Mouse (Mus musculus) hindbrain, embryonic 11.5 days (tissue): ENCODE results near the gene Tdrkh. TPM values are rescaled to one million over a fixed set of nuclear protein-coding genes. Genes with fewer than 3 reads are reported as not detected.
A peak's percentile ranks its signal among the peaks of the same experiment; 100 is the strongest.

Source experiments
- ATAC-seq: fragments of 200-750 bp; cut with Nextera tagmentation; 2 replicates; pipeline ENCODE4 v1.8.0; 2017; ENCODE audit warnings: mild to moderate bottlenecking, moderate TSS enrichment, moderate library complexity; ENCODE audit not compliant: low FRiP score
- DNase-seq: peaks from one replicate; pipeline ENCODE4 v3.0.0-alpha.2; 2015; ENCODE audit warnings: low spot score
- H3K27ac ChIP-seq: fragments of 300-500 bp; sonication (generic); 2 replicates; pipeline ENCODE4 v1.5.1; 2014; ENCODE audit warnings: mild to moderate bottlenecking, low read depth, low read length
- H3K27me3 ChIP-seq: fragments of 300-500 bp; sonication (generic); 2 replicates; pipeline ENCODE4 v1.6.1; 2014; ENCODE audit warnings: mild to moderate bottlenecking, low read length, moderate library complexity, mixed read lengths; ENCODE audit not compliant: control insufficient read depth, insufficient read depth
- H3K36me3 ChIP-seq: fragments of 300-500 bp; sonication (generic); 2 replicates; pipeline ENCODE4 v1.6.1; 2014; ENCODE audit warnings: mild to moderate bottlenecking, low read length, moderate library complexity, mixed read lengths; ENCODE audit not compliant: control insufficient read depth, insufficient read depth
- H3K4me1 ChIP-seq: fragments of 300-500 bp; sonication (generic); replicated peaks from 2 replicates; pipeline ENCODE4 v1.6.1; 2014; ENCODE audit warnings: low read length, mixed read lengths; ENCODE audit not compliant: control insufficient read depth, insufficient read depth
- H3K4me2 ChIP-seq: fragments of 300-500 bp; sonication (generic); replicated peaks from 2 replicates; pipeline ENCODE4 v1.6.1; 2014; ENCODE audit warnings: mild to moderate bottlenecking, low read depth, low read length
- H3K4me3 ChIP-seq: fragments of 300-500 bp; sonication (generic); 2 replicates; pipeline ENCODE4 v1.5.1; 2014; ENCODE audit warnings: low read depth, low read length
- H3K9ac ChIP-seq: fragments of 300-500 bp; sonication (generic); 2 replicates; pipeline ENCODE4 v1.6.1; 2014; ENCODE audit warnings: low read depth, low read length
- H3K9me3 ChIP-seq: fragments of 300-500 bp; sonication (generic); 2 replicates; pipeline ENCODE4 v1.6.1; 2016; ENCODE audit warnings: low read length; ENCODE audit not compliant: control insufficient read depth
- WGBS: fragments of 180-500 bp; shearing (Covaris S2); extraction: QIAGEN DNeasy Blood & Tissue Kit; methylation state at CpG from one replicate; pipeline ENCODE4 v1.1.7; 2014; 5-methylcytosine and 5-hydroxymethylcytosine counted together
- polyA plus RNA-seq: library from polyadenylated mRNA; unstranded; fragments of >200 nt; fragmentation: Nextera tagmentation; extraction: Ambion mirVana; gene quantifications from 2 replicates; pipeline ENCODE4 v1.2.1, GENCODE M21; 2014

Gene Tdrkh
- polyA plus RNA-seq, 1 experiment from 2014 or later: 58.7 TPM

DNA sequence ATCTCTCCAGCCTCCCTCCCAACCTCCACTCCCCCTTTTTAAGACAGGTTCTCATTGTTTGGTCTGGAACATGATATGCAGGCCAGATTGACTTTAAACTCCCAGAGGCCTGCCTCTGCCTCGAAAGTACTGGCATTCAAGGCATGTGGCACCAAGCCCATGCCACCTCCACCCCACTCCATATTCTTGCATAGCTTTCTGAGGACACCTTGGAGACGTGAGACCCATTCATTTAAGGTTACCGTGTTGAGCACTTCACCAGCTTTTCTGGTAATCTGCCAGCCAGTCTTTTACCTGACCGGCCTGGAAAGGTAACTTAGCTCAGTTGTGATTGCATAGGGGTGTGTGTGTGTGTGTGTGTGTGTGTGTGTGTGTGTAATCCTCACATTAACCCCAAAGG, 7.5 kb upstream of the Tdrkh start:
- H3K4me1 ChIP-seq: peaks cover 2% of the 10 kb centered on the region; the same call in 1 of the 2 replicates
- no peak overlapping the region for H3K27ac ChIP-seq
- ATAC-seq: no peak
- 76% methylated on average over 4 of the region's 4 CpGs for WGBS
- H3K4me3 ChIP-seq: no peak overlapping the region
- no peak overlapping the region for H3K4me2 ChIP-seq
- DNase-seq: no peak
- no peaks in the 10 kb centered on the region; the same call in 1 of the 2 replicates for H3K27me3 ChIP-seq
- no peaks in the 10 kb centered on the region for H3K36me3 ChIP-seq
- H3K9me3 ChIP-seq: no peaks in the 10 kb centered on the region
- no peak overlapping the region for H3K9ac ChIP-seq

DNA sequence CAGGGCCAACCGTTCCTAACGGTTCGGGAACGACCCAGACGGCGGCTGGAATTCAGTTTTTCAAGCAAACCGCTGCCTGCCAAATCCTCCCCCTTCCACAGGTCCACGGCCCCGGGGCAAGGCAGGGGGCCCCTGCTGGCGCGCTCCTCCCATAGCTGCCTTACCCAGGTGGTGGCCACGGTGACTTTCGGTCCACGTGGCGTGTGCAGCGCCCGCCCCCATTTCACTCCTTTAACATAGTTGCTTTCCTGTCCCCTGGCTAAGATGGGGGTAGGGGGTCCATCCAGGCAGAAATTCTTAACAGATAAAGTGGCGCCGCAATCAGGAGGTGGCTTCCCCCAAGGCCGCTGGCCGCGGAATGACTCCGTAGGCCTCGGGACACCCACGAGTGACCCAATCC, 543 bp upstream of the Tdrkh start:
- peak overlapping the region; percentile 90 for H3K4me2 ChIP-seq
- H3K4me1 ChIP-seq: 0 out of 2 replicates have a peak, but pooled peaks cover 3% of the 10 kb centered on the region
- peak overlapping the region; percentile 49 for H3K4me3 ChIP-seq
- no peaks in the 10 kb centered on the region for H3K27me3 ChIP-seq
- 8% methylated on average over 22 of the region's 25 CpGs for WGBS
- H3K36me3 ChIP-seq: no peaks in the 10 kb centered on the region
- no peak for DNase-seq
- ATAC-seq: peak; percentile 68
- H3K9ac ChIP-seq: peak overlapping the region; percentile 62
- no peaks in the 10 kb centered on the region for H3K9me3 ChIP-seq
- peak overlapping the region; percentile 52; the same call in 1 of the 2 replicates for H3K27ac ChIP-seq

DNA sequence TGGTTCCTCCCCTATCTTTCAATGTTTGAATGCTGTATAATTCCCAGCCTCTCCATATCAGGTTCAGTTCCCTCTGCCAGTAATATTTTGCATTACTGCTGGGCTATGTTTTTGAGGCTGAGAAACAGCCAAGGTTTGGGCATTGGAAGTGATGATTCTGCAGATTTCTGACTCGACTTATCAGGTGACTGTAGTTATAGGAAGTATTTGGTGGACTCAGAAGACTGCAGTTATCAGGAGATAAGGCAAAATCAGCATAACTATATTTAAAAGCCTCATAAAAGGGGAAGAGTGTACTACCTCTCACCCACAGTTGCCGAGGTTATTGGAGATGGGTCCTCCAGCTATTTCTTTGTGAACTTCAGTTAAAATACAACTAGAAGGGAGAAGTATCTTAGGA, 17.9 kb downstream of the Tdrkh start:
- DNase-seq (no peak), ATAC-seq (no peak)
- Histone ChIP-seq H3K4me1 (no peaks in the 10 kb centered on the region), H3K4me2 (no peak overlapping the region), H3K27me3 (no peaks in the 10 kb centered on the region), H3K9me3 (no peaks in the 10 kb centered on the region), H3K27ac (no peak overlapping the region), H3K4me3 (no peak overlapping the region), H3K9ac (no peak overlapping the region), H3K36me3 (no peaks in the 10 kb centered on the region)
- 79% methylated on average over 2 of the region's 2 CpGs for WGBS

DNA sequence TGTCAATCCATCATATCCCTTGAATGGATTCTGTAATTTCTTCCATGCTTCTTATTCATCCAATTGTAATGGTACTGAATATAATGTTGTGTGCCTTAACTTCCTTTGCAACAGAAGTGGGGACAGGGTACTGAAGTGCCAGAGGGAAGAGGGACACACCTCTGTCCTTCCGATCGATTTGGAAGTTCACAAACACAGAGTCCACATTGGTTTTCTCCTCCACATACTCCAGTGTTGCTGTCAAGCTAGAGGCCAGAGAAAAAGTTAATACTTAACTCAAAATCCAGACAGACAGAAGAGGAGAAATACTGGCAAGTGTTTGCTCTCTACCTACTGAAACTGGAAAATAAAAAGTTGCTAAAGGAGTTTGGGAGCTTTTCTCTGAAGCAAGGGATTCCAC, 21.2 kb downstream of the Tdrkh start:
- H3K27ac ChIP-seq: no peak overlapping the region
- no peaks in the 10 kb centered on the region for H3K4me1 ChIP-seq
- 91% methylated on average over 2 of the region's 2 CpGs for WGBS
- DNase-seq (no peak), ATAC-seq (no peak)
- no peak overlapping the region for H3K4me3 ChIP-seq
- H3K4me2 ChIP-seq: no peak overlapping the region
- no peak overlapping the region for H3K9ac ChIP-seq
- H3K27me3 ChIP-seq: no peaks in the 10 kb centered on the region
- H3K36me3 ChIP-seq: no peaks in the 10 kb centered on the region
- no peaks in the 10 kb centered on the region for H3K9me3 ChIP-seq

DNA sequence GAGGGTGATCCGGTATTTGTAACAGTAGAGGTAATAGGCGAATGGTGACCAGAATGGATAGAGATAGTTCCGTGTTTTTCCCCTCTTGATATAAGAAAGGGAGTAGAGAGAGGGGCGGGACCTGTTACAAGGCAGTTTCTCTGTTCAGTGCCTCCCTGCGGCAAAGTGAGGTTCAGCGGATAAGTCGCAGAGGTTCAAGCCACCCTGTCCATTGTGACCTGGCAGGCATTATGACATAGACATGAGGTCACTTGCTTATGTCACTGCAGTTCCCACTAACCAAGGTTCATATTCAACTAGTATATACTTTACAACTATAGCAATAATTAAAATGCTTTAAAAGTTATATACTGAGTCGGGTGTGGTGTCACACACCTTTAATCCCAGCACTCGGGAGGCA, 23.3 kb downstream of the Tdrkh start:
- Histone ChIP-seq H3K4me1 (no peaks in the 10 kb centered on the region), H3K9me3 (no peaks in the 10 kb centered on the region), H3K27ac (no peak overlapping the region), H3K27me3 (no peaks in the 10 kb centered on the region), H3K4me3 (no peak overlapping the region), H3K4me2 (no peak overlapping the region), H3K9ac (no peak overlapping the region), H3K36me3 (no peaks in the 10 kb centered on the region)
- DNase-seq (no peak), ATAC-seq (no peak)
- WGBS: 87% methylated on average over 9 of the region's 9 CpGs

DNA sequence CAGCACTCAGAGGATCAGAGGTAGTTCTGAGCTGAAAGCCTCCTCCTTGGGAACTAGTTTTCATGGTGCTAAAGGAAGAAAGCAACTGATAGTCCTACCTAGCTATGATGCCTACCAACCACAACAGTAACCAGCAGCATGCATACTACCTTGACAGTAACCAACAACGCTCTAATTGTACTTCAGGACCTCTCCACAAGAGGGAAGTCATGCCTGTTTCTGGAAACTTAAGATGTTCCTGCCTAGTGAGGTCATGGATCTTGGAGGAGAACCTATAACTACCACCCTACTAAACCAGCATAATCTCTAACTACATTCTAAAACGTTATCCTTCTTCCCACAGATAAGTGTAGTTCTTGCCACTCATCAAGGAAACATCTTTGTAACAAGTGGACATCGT, 28.1 kb downstream of the Tdrkh start:
- 44% methylated on average over 3 of the region's 3 CpGs for WGBS
- H3K27me3 ChIP-seq: no peaks in the 10 kb centered on the region
- no peaks in the 10 kb centered on the region for H3K9me3 ChIP-seq
- peaks cover 2% of the 10 kb centered on the region; the same call in 1 of the 2 replicates for H3K4me1 ChIP-seq
- H3K4me2 ChIP-seq: no peak overlapping the region
- H3K9ac ChIP-seq: no peak overlapping the region
- H3K27ac ChIP-seq: no peak overlapping the region
- DNase-seq (no peak), ATAC-seq (no peak)
- H3K36me3 ChIP-seq: no peaks in the 10 kb centered on the region
- H3K4me3 ChIP-seq: no peak overlapping the region

DNA sequence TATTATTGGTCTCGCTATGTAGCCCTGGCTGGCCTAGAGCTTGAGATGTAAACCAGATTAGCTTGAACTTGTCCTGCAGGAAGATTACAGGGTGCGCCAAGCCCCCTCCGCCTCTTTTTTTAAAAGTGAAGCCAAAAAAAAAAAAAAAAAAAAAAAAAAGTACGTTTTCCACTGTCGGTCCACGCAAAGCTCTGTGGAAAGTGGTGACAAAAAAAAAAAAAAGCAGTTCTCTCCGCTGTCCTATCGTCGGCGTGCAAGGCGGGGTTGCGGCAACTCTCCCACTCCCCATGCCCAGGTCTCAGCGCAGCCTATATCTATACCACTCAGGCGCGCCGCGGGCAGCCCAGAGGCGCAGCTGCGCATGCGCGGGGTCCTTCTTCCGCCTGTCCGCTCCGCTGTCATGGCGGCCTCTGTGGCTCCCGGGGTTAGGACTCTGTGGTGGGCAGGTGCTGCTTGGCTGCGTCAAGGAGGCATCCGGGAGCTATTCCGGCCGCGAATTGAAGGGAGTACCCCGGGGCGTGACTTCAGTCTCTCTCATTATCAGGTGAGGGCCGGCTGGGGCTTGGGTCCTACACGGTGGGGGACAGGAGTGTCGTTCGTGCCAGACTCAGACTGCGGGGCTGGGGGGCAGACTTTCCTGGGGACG, 30.0 kb downstream of the Tdrkh start, which contains the start of gene Mrpl9:
TSS of gene Mrpl9 (plus strand) at position 368 of the 646 bp plus-strand sequence.
- peak within 1 kb of the TSS; percentile 74 for H3K4me3 ChIP-seq
- H3K9ac ChIP-seq: peak within 1 kb of the TSS; percentile 86
- 1% methylated on average over 39 of the region's 39 CpGs for WGBS
- H3K27ac ChIP-seq: peak within 1 kb of the TSS; percentile 55; the same call in 1 of the 2 replicates
- H3K36me3 ChIP-seq: peaks cover 7% of the 10 kb centered on the region
- no peaks in the 10 kb centered on the region for H3K27me3 ChIP-seq
- H3K4me1 ChIP-seq: peaks cover 2% of the 10 kb centered on the region; the same call in 1 of the 2 replicates
- H3K9me3 ChIP-seq: no peaks in the 10 kb centered on the region
- DNase-seq (peak; percentile 98), ATAC-seq (peak; percentile 98)
- H3K4me2 ChIP-seq: peak within 1 kb of the TSS; percentile 46

DNA sequence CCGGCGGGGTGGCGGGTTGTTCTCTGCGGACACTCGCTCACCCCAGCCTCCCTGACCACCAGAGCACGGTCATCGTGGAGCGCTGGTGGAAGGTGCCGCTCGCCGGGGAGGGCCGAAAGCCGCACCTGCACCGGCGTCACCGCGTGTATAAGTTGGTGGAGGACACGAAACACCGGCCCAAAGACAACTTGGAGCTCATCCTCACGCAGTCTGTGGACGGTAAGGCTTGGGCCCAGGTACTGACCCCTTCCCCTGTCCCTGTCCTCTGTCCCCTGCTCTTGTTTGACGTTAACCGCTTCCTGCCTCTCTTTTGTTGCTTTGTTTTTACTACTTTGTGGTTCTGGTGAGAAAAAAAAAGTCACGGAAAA, 30.5 kb downstream of the Tdrkh start, which contains the start of gene Oaz3:
TSS of gene Oaz3 (minus strand) at position 319 of the 368 bp plus-strand sequence.
- Histone ChIP-seq H3K9ac (peak within 1 kb of the TSS; percentile 86), H3K27ac (peak within 1 kb of the TSS; percentile 55; the same call in 1 of the 2 replicates), H3K4me2 (peak within 1 kb of the TSS; percentile 46), H3K36me3 (peaks cover 8% of the 10 kb centered on the region), H3K4me1 (peaks cover 2% of the 10 kb centered on the region; the same call in 1 of the 2 replicates), H3K4me3 (peak within 1 kb of the TSS; percentile 74), H3K9me3 (no peaks in the 10 kb centered on the region), H3K27me3 (no peaks in the 10 kb centered on the region)
- no peak for DNase-seq
- peak; percentile 63; the same call in 1 of the 2 replicates for ATAC-seq
- under 1% methylated on average over 24 of the region's 24 CpGs for WGBS

DNA sequence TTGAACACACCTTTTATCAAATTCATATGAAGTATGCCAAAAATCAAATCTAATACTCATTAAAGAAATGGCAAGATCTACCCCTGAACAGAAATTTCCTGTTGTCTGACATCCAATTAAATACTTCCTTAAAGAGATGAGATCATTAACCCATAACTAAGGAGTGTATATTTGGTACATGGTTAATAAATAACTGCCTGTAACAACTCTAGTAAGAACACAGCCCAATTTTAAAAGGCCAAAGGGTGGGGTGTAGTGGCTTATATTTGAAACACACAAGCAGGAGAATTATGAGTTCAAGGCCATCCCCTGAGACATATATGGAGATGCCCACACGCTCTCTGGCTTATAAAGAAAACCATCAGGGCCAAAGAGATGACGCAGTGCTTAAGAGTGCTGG, 36.3 kb downstream of the Tdrkh start:
- 95% methylated on average over 2 of the region's 2 CpGs for WGBS
- H3K4me2 ChIP-seq: no peak overlapping the region
- no peaks in the 10 kb centered on the region for H3K27me3 ChIP-seq
- ATAC-seq: no peak
- DNase-seq: no peak
- H3K27ac ChIP-seq: no peak overlapping the region
- H3K9me3 ChIP-seq: no peaks in the 10 kb centered on the region
- no peak overlapping the region for H3K4me3 ChIP-seq
- H3K9ac ChIP-seq: no peak overlapping the region
- H3K4me1 ChIP-seq: no peaks in the 10 kb centered on the region
- H3K36me3 ChIP-seq: peaks cover 8% of the 10 kb centered on the region
